Mouse (Mus musculus): ENCODE data around the gene Parvg. TPM values are rescaled to one million over a fixed set of nuclear protein-coding genes. Genes with fewer than 3 reads are reported as not detected.
"Not testable (repeated sequence)": the region's sequence is repeated elsewhere in the genome, so short reads cannot be mapped to it uniquely, and the experiment has no call there.

Gene Parvg
- 8.6 and 10.7 TPM in 2 replicates for polyA plus RNA-seq (2012; rRNA removed)

DNA sequence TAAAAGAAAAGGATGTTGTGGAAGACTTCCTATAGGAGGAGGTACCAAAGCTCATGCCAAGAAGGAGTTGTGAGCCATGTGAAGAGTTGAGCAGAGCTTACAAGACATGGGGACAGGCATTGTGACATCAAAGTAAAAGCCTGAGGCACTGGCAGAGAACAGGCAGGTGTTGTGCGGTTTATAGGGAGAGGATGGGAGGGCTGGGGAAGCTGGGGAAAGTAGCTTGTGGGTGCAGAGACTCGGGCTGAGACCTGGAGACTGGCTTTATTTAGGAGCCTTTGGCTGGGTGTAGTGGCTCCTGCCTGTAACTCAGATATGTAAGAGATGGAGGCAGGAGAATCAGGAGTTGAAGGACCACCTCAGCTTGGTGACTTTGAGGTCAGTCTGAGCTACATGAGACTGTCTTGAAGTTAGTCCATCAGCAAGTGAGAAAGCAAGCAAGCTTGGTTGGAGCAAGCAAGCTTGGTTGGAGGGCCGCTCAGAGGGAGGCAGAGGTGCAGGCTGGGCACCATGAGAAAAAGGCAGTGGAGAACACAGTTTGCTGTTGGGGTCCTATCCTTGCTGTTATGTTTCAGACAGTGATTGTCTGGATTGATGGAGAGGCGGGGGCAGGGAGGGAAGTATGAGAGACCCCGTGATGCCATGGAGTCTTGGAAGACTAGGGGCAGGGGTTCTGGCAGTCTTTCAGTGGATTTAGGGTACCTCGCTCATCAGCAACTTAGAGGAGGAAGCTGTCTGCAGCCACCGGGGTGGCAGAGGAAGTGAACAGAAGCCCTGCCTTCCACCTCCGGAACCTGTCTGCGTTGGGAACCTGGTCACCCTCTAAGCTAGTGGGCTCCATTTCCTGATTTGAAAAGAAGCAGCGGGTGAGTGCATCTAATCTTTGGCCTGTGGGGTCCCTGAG is at the start of gene Parvg:
Gene Parvg (plus strand): TSS at position 61 of the 904 bp plus-strand sequence.
- WGBS, result 58% methylated on average over 10 of the region's 10 CpGs
- H3K4me3 ChIP-seq (replicated peaks; ENCODE audit: extremely low read depth, low read depth, low read length), result peak within 1 kb of the TSS; percentile 50
- DNase-seq, result no peak
- TF ChIP-seq POLR2A (IDR thresholded peaks at IDR 0.05; ENCODE audit: borderline replicate concordance, extremely low read depth, low read depth, low read length) (no peak), CTCF (IDR thresholded peaks at IDR 0.05; ENCODE audit: insufficient read depth, low read length) (no peak)
- no peaks in the 10 kb centered on the region for H3K4me1 ChIP-seq (ENCODE audit: control insufficient read depth, insufficient read depth, low read length)

DNA sequence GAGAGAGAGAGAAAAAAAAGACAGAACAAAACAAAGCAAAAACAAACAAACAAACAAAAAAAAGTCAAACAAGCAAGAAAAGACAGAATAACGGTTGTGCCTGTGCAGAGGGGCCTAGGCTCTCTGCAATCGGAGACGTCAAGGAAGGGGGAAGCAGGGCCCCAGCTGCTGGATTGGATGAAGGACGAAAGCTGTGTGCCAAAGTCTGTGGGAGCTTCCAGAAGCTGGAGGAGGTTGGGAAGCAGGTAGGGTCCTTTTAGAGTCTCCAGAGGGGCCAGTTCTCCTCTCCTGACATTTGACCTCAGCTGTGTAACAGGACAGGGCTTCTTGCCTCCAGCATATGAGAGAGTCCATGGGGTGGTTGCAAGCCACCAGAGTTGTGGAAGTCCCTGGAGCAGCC is 47.8 kb upstream of the Parvg start:
- TF ChIP-seq POLR2A (IDR thresholded peaks at IDR 0.05; ENCODE audit: borderline replicate concordance, extremely low read depth, low read depth, low read length), result no peak
- TF ChIP-seq CTCF (IDR thresholded peaks at IDR 0.05; ENCODE audit: insufficient read depth, low read length), result no peak
- 83% methylated on average over 4 of the region's 4 CpGs for WGBS

GRCm38 (mm10) chr15:84278091-84278490 is 45.7 kb upstream of the Parvg start:
- Histone ChIP-seq H3K4me3 (replicated peaks; ENCODE audit: extremely low read depth, low read depth, low read length) (no peak overlapping the region), H3K4me1 (ENCODE audit: control insufficient read depth, insufficient read depth, low read length) (no peaks in the 10 kb centered on the region)
- no peak for TF ChIP-seq POLR2A (IDR thresholded peaks at IDR 0.05; ENCODE audit: borderline replicate concordance, extremely low read depth, low read depth, low read length)
- TF ChIP-seq CTCF (IDR thresholded peaks at IDR 0.05; ENCODE audit: insufficient read depth, low read length), result no peak
- 78% methylated on average over 7 of the region's 7 CpGs for WGBS
- DNase-seq, result no peak

More for the DNA sequence above, 47.8 kb upstream of the Parvg start:
- no peaks in the 10 kb centered on the region for H3K4me1 ChIP-seq (ENCODE audit: control insufficient read depth, insufficient read depth, low read length)
- DNase-seq, result no peak
- no peak overlapping the region for H3K4me3 ChIP-seq (replicated peaks; ENCODE audit: extremely low read depth, low read depth, low read length)

DNA sequence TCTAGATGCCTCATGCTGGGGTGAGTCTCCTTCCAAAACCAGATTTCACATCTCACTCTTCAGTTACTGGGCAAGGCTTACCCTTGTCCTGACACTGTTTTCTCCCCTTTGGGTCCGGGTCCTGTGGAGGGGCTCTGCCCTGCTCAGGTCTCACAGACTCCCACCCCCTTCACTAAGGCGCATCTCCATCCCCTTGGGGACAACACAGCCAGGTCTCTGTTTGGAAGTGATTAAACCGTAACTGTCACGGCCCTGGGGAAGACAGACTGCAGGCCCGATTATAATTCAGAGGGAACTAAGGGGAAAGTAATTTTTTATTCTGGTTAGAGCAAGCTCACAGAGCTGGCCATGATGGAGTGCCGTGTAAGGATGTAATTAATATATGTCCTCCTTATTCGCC is 45.2 kb upstream of the Parvg start:
- no peak for DNase-seq
- 79% methylated on average over 7 of the region's 7 CpGs for WGBS
- Histone ChIP-seq H3K4me3 (replicated peaks; ENCODE audit: extremely low read depth, low read depth, low read length) (no peak overlapping the region), H3K4me1 (ENCODE audit: control insufficient read depth, insufficient read depth, low read length) (no peaks in the 10 kb centered on the region)
- TF ChIP-seq CTCF (IDR thresholded peaks at IDR 0.05; ENCODE audit: insufficient read depth, low read length) (no peak), POLR2A (IDR thresholded peaks at IDR 0.05; ENCODE audit: borderline replicate concordance, extremely low read depth, low read depth, low read length) (no peak)

- WGBS, result 58% methylated on average over 8 of the region's 8 CpGs
Observed at GRCm38 (mm10) chr15:84280309-84280708, 43.5 kb upstream of the Parvg start.

DNA sequence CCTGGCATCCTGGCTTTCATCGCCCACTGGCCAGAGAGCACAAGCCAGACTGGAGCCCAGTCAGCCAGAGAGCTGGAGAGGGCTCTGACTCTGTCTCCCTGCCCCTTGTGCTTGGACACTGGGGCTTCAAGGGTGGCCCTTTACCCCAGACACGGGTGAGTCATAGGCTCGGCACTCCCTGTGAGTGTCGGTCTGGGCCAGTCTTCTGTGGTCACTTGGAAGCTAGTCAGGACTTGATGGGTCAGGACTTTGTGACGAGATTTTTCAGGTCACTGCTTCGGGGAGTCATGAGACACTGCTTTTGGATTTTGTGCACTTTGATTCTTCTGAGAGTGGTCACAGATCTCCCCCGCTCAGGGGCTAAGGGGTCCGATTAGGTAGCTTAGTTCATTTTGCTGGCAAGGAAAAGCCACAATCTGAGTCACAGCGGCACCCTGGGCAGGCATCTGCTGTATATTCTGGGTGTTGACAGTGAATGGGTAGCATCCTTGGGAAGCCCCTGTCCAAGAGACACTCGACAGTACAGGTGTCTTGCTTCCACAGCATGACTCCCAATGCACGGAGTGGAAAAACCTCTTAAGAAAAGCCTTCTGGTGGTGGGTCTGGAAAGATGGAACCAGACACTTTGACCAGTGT is 43.0 kb upstream of the Parvg start:
- TF ChIP-seq POLR2A (IDR thresholded peaks at IDR 0.05; ENCODE audit: borderline replicate concordance, extremely low read depth, low read depth, low read length) (no peak), CTCF (IDR thresholded peaks at IDR 0.05; ENCODE audit: insufficient read depth, low read length) (no peak)
- 73% methylated on average over 11 of the region's 11 CpGs for WGBS
- H3K4me3 ChIP-seq (replicated peaks; ENCODE audit: extremely low read depth, low read depth, low read length), result no peak overlapping the region
- H3K4me1 ChIP-seq (ENCODE audit: control insufficient read depth, insufficient read depth, low read length), result no peaks in the 10 kb centered on the region
- no peak for DNase-seq

More at GRCm38 (mm10) chr15:84280309-84280708, 43.5 kb upstream of the Parvg start:
- no peak overlapping the region for H3K4me3 ChIP-seq (replicated peaks; ENCODE audit: extremely low read depth, low read depth, low read length)
- H3K4me1 ChIP-seq (ENCODE audit: control insufficient read depth, insufficient read depth, low read length), result no peaks in the 10 kb centered on the region
- no peak for DNase-seq
- no peak for TF ChIP-seq CTCF (IDR thresholded peaks at IDR 0.05; ENCODE audit: insufficient read depth, low read length)
- no peak for TF ChIP-seq POLR2A (IDR thresholded peaks at IDR 0.05; ENCODE audit: borderline replicate concordance, extremely low read depth, low read depth, low read length)

- WGBS, result 75% methylated on average over 20 of the region's 20 CpGs
- DNase-seq, result no peak
- no peak for TF ChIP-seq POLR2A (IDR thresholded peaks at IDR 0.05; ENCODE audit: borderline replicate concordance, extremely low read depth, low read depth, low read length)
- TF ChIP-seq CTCF (IDR thresholded peaks at IDR 0.05; ENCODE audit: insufficient read depth, low read length), result no peak
- no peak overlapping the region for H3K4me3 ChIP-seq (replicated peaks; ENCODE audit: extremely low read depth, low read depth, low read length)
- H3K4me1 ChIP-seq (ENCODE audit: control insufficient read depth, insufficient read depth, low read length), result no peaks in the 10 kb centered on the region
Observed at GRCm38 (mm10) chr15:84282206-84283085, 41.4 kb upstream of the Parvg start.

DNA sequence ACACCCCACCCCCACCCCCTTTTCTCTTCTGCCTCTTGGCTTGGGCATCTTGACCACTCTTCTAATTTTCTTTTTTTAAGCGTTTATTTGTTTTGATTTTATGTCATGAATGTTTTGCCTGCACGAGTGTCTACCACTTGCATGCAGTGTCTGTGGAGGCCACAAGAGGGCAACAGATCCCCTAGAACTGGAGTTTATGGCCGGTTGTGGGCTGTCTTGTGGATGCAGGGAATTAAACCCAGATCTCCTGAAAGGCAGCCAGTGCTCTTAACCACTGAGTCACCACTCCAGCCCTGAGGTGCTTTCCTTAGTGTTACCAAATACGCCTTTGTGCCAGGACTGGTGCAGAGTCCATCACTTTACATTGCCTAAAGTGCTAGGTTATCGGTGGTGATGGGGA is 39.8 kb upstream of the Parvg start:
- Histone ChIP-seq H3K4me1 (ENCODE audit: control insufficient read depth, insufficient read depth, low read length) (no peaks in the 10 kb centered on the region), H3K4me3 (replicated peaks; ENCODE audit: extremely low read depth, low read depth, low read length) (no peak overlapping the region)
- 59% methylated on average over 5 of the region's 5 CpGs for WGBS
- TF ChIP-seq POLR2A (IDR thresholded peaks at IDR 0.05; ENCODE audit: borderline replicate concordance, extremely low read depth, low read depth, low read length) (no peak), CTCF (IDR thresholded peaks at IDR 0.05; ENCODE audit: insufficient read depth, low read length) (peak; percentile 70)
- peak; percentile 42 for DNase-seq

- no peaks in the 10 kb centered on the region for H3K4me1 ChIP-seq (ENCODE audit: control insufficient read depth, insufficient read depth, low read length)
- H3K4me3 ChIP-seq (replicated peaks; ENCODE audit: extremely low read depth, low read depth, low read length), result no peak overlapping the region
- TF ChIP-seq POLR2A (IDR thresholded peaks at IDR 0.05; ENCODE audit: borderline replicate concordance, extremely low read depth, low read depth, low read length) (no peak), CTCF (IDR thresholded peaks at IDR 0.05; ENCODE audit: insufficient read depth, low read length) (no peak)
- DNase-seq, result no peak
- WGBS, result 89% methylated on average over 7 of the region's 7 CpGs
Observed at GRCm38 (mm10) chr15:84285453-84285852, 38.4 kb upstream of the Parvg start.

DNA sequence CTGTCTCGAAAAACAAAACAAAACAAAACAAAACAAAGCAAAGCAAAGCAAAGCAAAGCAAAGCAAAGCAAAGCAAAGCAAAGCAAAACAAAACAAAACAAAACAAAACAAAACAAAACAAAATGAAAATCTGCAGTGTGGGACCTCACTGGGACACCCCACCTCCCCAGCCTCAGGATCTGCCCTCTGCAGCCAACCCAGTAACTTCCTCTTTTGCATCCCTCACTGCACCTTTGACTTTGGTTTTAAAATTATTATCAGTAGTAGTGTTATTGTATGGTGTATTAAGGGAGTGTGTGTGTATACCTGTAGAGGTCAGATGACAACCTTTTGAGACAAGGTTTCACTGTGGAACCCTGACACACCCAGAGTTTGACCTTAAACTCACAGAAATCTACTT is 34.9 kb upstream of the Parvg start:
- DNase-seq; H3K4me3 ChIP-seq (replicated peaks; ENCODE audit: extremely low read depth, low read depth, low read length); H3K4me1 ChIP-seq (ENCODE audit: control insufficient read depth, insufficient read depth, low read length): not testable (repeated sequence)
- 76% methylated on average over 1 of the region's 1 CpGs for WGBS

Data from lung, adult 2 months (tissue).